Mouse (Mus musculus) CH12.LX (cell line): ENCODE data around the gene Map1b. TPM values are rescaled to one million over a fixed set of nuclear protein-coding genes. Genes with fewer than 3 reads are reported as not detected.

ENCODE experiments used
- DNase-seq: peaks from one replicate; pipeline ENCODE4 v3.0.0-alpha.2; 2013; ENCODE audit errors: extremely low read depth
- H3K27ac ChIP-seq: 2 replicates; pipeline ENCODE4 v1.5.1; 2012; ENCODE audit warnings: low read depth, mild to moderate bottlenecking, control low read depth, moderate library complexity; ENCODE audit not compliant: insufficient read depth
- H3K27me3 ChIP-seq: replicated peaks from 2 replicates; pipeline ENCODE3; 2012; ENCODE audit warnings: inconsistent platforms
- H3K36me3 ChIP-seq, 2 experiments: replicated peaks in 1 of 2; 2 replicates each; pipeline versions ENCODE3 to v1.6.1; 2012; ENCODE audit warnings: inconsistent platforms in 1 of 2, low read length in 1 of 2, mild to moderate bottlenecking in 1 of 2, mixed read lengths in 1 of 2, moderate library complexity in 1 of 2; ENCODE audit not compliant: control insufficient read depth in 1 of 2, insufficient read depth in 1 of 2
- H3K4me1 ChIP-seq, 2 experiments: 2 replicates each; pipeline ENCODE4 v1.6.1; 2012; ENCODE audit warnings: inconsistent platforms in 1 of 2, moderate library complexity in 1 of 2; ENCODE audit not compliant: insufficient read depth in 2 of 2, control insufficient read depth in 1 of 2
- H3K4me2 ChIP-seq: 2 replicates; pipeline ENCODE4 v1.6.1; 2012; ENCODE audit warnings: low read depth, mild to moderate bottlenecking, control low read depth; ENCODE audit not compliant: poor library complexity, insufficient read depth, severe bottlenecking
- H3K4me3 ChIP-seq, 3 experiments: fragments of 150-350 bp in 1 of 3; sonication (generic) in 1 of 3; replicated peaks in 1 of 3; 2 replicates each; pipeline versions ENCODE3 to v1.5.1; 2011 to 2012; ENCODE audit warnings: low read depth in 2 of 3, low read length in 2 of 3, mild to moderate bottlenecking in 2 of 3, moderate library complexity in 2 of 3, control low read depth in 1 of 3, improper control_type of control experiment in 1 of 3, inconsistent platforms in 1 of 3, mixed read lengths in 1 of 3; ENCODE audit not compliant: poor library complexity in 1 of 3
- H3K79me2 ChIP-seq: replicated peaks from 2 replicates; pipeline ENCODE4 v1.6.1; 2012; ENCODE audit warnings: mild to moderate bottlenecking, moderate library complexity; ENCODE audit not compliant: control insufficient read depth, poor library complexity, insufficient read depth, severe bottlenecking; ENCODE audit errors: extremely low read depth
- H3K9ac ChIP-seq: 2 replicates; pipeline ENCODE4 v1.6.1; 2012; ENCODE audit warnings: low read depth, mild to moderate bottlenecking, control low read depth, moderate library complexity; ENCODE audit not compliant: insufficient read depth
- H3K9me3 ChIP-seq: replicated peaks from 2 replicates; pipeline ENCODE3; 2012; ENCODE audit warnings: low read length, inconsistent platforms, mixed read lengths
- BHLHE40 ChIP-seq: IDR thresholded peaks from 2 replicates; pipeline ENCODE4 v1.6.1; 2011; ENCODE audit warnings: mild to moderate bottlenecking, low read depth, low read length, improper control_type of control experiment
- CHD1 ChIP-seq: IDR thresholded peaks from 2 replicates; pipeline ENCODE4 v1.6.1; 2012; ENCODE audit warnings: low read depth, low read length, improper control_type of control experiment, inconsistent platforms
- E2F4 ChIP-seq: IDR thresholded peaks from 2 replicates; pipeline ENCODE4 v1.6.1; 2011; ENCODE audit warnings: low read depth, low read length, improper control_type of control experiment; ENCODE audit not compliant: insufficient replicate concordance
- EP300 ChIP-seq: IDR thresholded peaks from 2 replicates; pipeline ENCODE4 v1.6.1; 2011; ENCODE audit warnings: low read length, improper control_type of control experiment
- ETS1 ChIP-seq: conservative IDR thresholded peaks from 2 replicates; pipeline ENCODE4 v1.6.1; 2012; ENCODE audit warnings: low read depth, mild to moderate bottlenecking, inconsistent platforms, low read length, improper control_type of control experiment, moderate library complexity
- GABPA ChIP-seq: IDR thresholded peaks from 2 replicates; pipeline ENCODE4 v1.6.1; 2012; ENCODE audit warnings: low read depth, low read length, improper control_type of control experiment, inconsistent platforms; ENCODE audit not compliant: insufficient replicate concordance
- IRF4 ChIP-seq: IDR thresholded peaks from 2 replicates; pipeline ENCODE4 v1.6.1; 2014; ENCODE audit warnings: low read depth, mild to moderate bottlenecking, inconsistent platforms, low read length, improper control_type of control experiment
- KAT2A ChIP-seq: IDR thresholded peaks from 2 replicates; pipeline ENCODE4 v1.6.1; 2012; ENCODE audit warnings: low read length, improper control_type of control experiment, inconsistent platforms; ENCODE audit not compliant: insufficient replicate concordance
- MAFK ChIP-seq: IDR thresholded peaks from 2 replicates; pipeline ENCODE4 v1.6.1; 2011; ENCODE audit warnings: low read length, improper control_type of control experiment; ENCODE audit not compliant: insufficient replicate concordance
- MAZ ChIP-seq: IDR thresholded peaks from 2 replicates; pipeline ENCODE4 v1.6.1; 2012; ENCODE audit warnings: low read depth, mild to moderate bottlenecking, inconsistent platforms, low read length, improper control_type of control experiment, moderate library complexity
- MYC ChIP-seq: IDR thresholded peaks from 2 replicates; pipeline ENCODE4 v1.6.1; 2011; ENCODE audit warnings: low read depth, mild to moderate bottlenecking, improper control_type of control experiment, low read length
- NELFE ChIP-seq: IDR thresholded peaks from 2 replicates; pipeline ENCODE4 v1.6.1; 2011; ENCODE audit warnings: low read depth, low read length, improper control_type of control experiment
- NRF1 ChIP-seq: IDR thresholded peaks from 2 replicates; pipeline ENCODE4 v1.6.1; 2014; ENCODE audit warnings: low read depth, mild to moderate bottlenecking, inconsistent platforms, low read length, improper control_type of control experiment, moderate library complexity
- PAX5 ChIP-seq: IDR thresholded peaks from 2 replicates; pipeline ENCODE4 v1.6.1; 2012; ENCODE audit warnings: low read length, inconsistent platforms, mixed read lengths
- RCOR1 ChIP-seq: conservative IDR thresholded peaks from 2 replicates; pipeline ENCODE4 v1.6.1; 2012; ENCODE audit warnings: low read depth, mild to moderate bottlenecking, inconsistent platforms, low read length, improper control_type of control experiment
- SIN3A ChIP-seq: IDR thresholded peaks from 2 replicates; pipeline ENCODE4 v1.6.1; 2012; ENCODE audit warnings: low read length, improper control_type of control experiment, inconsistent platforms
- SMC3 ChIP-seq: IDR thresholded peaks from 2 replicates; pipeline ENCODE4 v1.6.1; 2011; ENCODE audit warnings: low read depth, low read length, improper control_type of control experiment
- TBP ChIP-seq: conservative IDR thresholded peaks from 2 replicates; pipeline ENCODE4 v1.6.1; 2011; ENCODE audit warnings: low read depth, low read length, improper control_type of control experiment
- TCF12 ChIP-seq: IDR thresholded peaks from 2 replicates; pipeline ENCODE4 v1.6.1; 2014; ENCODE audit warnings: low read depth, mild to moderate bottlenecking, inconsistent platforms, low read length, improper control_type of control experiment
- USF1 ChIP-seq: IDR thresholded peaks from 2 replicates; pipeline ENCODE4 v1.6.1; 2014; ENCODE audit warnings: low read depth, mild to moderate bottlenecking, inconsistent platforms, low read length, improper control_type of control experiment
- ZC3H11A ChIP-seq: IDR thresholded peaks from 2 replicates; pipeline ENCODE4 v1.6.1; 2012; ENCODE audit warnings: low read depth, mild to moderate bottlenecking, inconsistent platforms, low read length, improper control_type of control experiment
- ZKSCAN1 ChIP-seq: IDR thresholded peaks from 2 replicates; pipeline ENCODE4 v1.6.1; 2012; ENCODE audit warnings: low read depth, inconsistent platforms, low read length, improper control_type of control experiment, borderline replicate concordance
- ZNF384 ChIP-seq: IDR thresholded peaks from 2 replicates; pipeline ENCODE4 v1.6.1; 2012; ENCODE audit warnings: low read depth, low read length, improper control_type of control experiment, inconsistent platforms
- dilution Hi-C: fragments of 300-500 bp; cut with MboI; formaldehyde crosslinking; loops from 2 replicates; pipeline ENCODE4 v1.14.3; 2020; ENCODE audit warnings: low sequenced_read_pairs; ENCODE audit not compliant: extremely low pct_unique_long_range_greater_than_20kb, extremely low pct_ligation_motif_present
- in situ Hi-C: fragments of 300-500 bp; cut with MboI; formaldehyde crosslinking; loops from 3 replicates; pipeline ENCODE4 v1.14.3; 2019; ENCODE audit warnings: low sequenced_read_pairs, low pct_ligation_motif_present, low pct_unique_long_range_greater_than_20kb, mixed read lengths
- polyA plus RNA-seq: library from polyadenylated mRNA; unstranded; fragments of >175 nt; gene quantifications from 2 replicates; pipeline ENCODE4 v1.2.1, GENCODE M21; 2012; ENCODE audit warnings: low read depth; ENCODE audit not compliant: insufficient read length
- total RNA-seq, 2 experiments: library from RNA; depleted of rRNA; stranded (reverse); fragments of 300-350 nt in 1 of 2; fragments of >200 nt in 1 of 2; gene quantifications; 2 replicates each; pipeline ENCODE4 v1.2.3; 2012 to 2014

Map1b gene
- total and polyA plus RNA-seq, 3 experiments, result 0.04 to 0.08 TPM; not detected in 1

- Histone ChIP-seq H3K27me3 (no peaks in the 10 kb centered on the region), H3K4me1 (peaks cover 0 to 5% of the 10 kb centered on the region in 2 experiments; a peak in 2 of 4 replicates), H3K4me3 (no peak overlapping the region), H3K4me2 (no peak overlapping the region), H3K27ac (no peak overlapping the region), H3K79me2 (no peaks in the 10 kb centered on the region)
- no peak for DNase-seq
- in situ Hi-C loops (no loop called here), dilution Hi-C loops (no loop called here)
- TF ChIP-seq NELFE, result no peak
- no peak for TF ChIP-seq E2F4
- no peak for TF ChIP-seq TBP
- TF ChIP-seq PAX5, result no peak
- TF ChIP-seq MYC, result no peak
- TF ChIP-seq, all 38 proteins: peak for 0
- Histone ChIP-seq H3K9ac (no peak overlapping the region), H3K9me3 (no peaks in the 10 kb centered on the region), H3K36me3 (no peaks in the 10 kb centered on the region)
Measured at GRCm38 (mm10) chr13:99489998-99490397, 26.3 kb downstream of the Map1b start.

- Histone ChIP-seq H3K4me2 (no peak overlapping the region), H3K9me3 (no peaks in the 10 kb centered on the region), H3K79me2 (no peaks in the 10 kb centered on the region), H3K4me3 (no peak overlapping the region), H3K4me1 (peaks cover 0 to 5% of the 10 kb centered on the region in 2 experiments; a peak in 2 of 4 replicates), H3K36me3 (no peaks in the 10 kb centered on the region), H3K27me3 (no peaks in the 10 kb centered on the region), H3K27ac (no peak overlapping the region), H3K9ac (no peak overlapping the region)
- in situ Hi-C loops (no loop called here), dilution Hi-C loops (no loop called here)
- TF ChIP-seq BHLHE40 (no peak), ZC3H11A (no peak), E2F4 (no peak), ETS1 (no peak), SMC3 (peak; percentile 20), KAT2A (no peak)
- no peak for DNase-seq
Measured at GRCm38 (mm10) chr13:99489175-99489574, 27.2 kb downstream of the Map1b start.

DNA sequence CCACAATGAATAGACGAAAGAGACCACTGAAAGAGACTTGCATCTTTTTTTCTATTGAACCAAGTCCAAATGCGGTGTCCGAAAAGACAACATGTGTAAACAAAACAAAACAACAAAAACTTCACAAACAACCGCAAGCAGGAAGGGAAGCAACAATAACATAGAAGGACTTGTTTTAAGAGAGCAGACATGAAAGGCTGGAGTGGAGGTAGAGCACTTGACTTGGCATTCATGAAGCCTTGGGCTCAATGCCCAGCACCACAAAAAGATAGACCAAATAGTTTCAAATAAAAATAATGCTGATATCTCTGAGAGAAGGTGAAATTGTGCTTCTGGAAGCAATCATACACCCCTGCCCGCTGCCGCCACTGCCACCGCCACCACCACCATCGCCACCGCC, 30.5 kb downstream of the Map1b start:
- Histone ChIP-seq H3K9ac (no peak overlapping the region), H3K27ac (no peak overlapping the region), H3K79me2 (no peaks in the 10 kb centered on the region), H3K9me3 (no peaks in the 10 kb centered on the region), H3K27me3 (no peaks in the 10 kb centered on the region), H3K4me2 (no peak overlapping the region), H3K36me3 (no peaks in the 10 kb centered on the region), H3K4me3 (no peak overlapping the region), H3K4me1 (peaks cover 0 to 5% of the 10 kb centered on the region in 2 experiments; a peak in 2 of 4 replicates)
- in situ Hi-C loops (no loop called here), dilution Hi-C loops (no loop called here)
- TF ChIP-seq PAX5, result no peak
- TF ChIP-seq IRF4, result no peak
- no peak for TF ChIP-seq E2F4
- TF ChIP-seq EP300, result no peak
- TF ChIP-seq TCF12, result no peak
- TF ChIP-seq CHD1, result no peak
- no peak for TF ChIP-seq RCOR1
- TF ChIP-seq ZKSCAN1, result no peak
- no peak for TF ChIP-seq MAZ
- TF ChIP-seq NRF1, result no peak
- TF ChIP-seq GABPA, result no peak
- no peak for TF ChIP-seq MAFK
- TF ChIP-seq USF1, result no peak
- TF ChIP-seq SIN3A, result no peak
- TF ChIP-seq ZNF384, result no peak
- TF ChIP-seq BHLHE40, result no peak
- TF ChIP-seq ETS1, result no peak
- TF ChIP-seq SMC3, result no peak
- no peak for DNase-seq
